Mouse (Mus musculus) left cerebral cortex, postnatal 10 days (tissue): ENCODE measurements around the gene Catsperd. TPM values are rescaled to one million over a fixed set of nuclear protein-coding genes. Genes with fewer than 3 reads are reported as not detected.
A peak's percentile ranks its signal among the peaks of the same experiment; 100 is the strongest.

Experiments
- DNase-seq, 2 experiments: peaks; one replicate each; pipeline ENCODE4 v3.0.0; 2021 to 2022; ENCODE audit warnings: low spot score in 2 of 2, mixed read lengths in 1 of 2; ENCODE audit errors: extremely low spot score in 1 of 2
- intact Hi-C: fragments of 180-260 bp; cut with DNase I; formaldehyde crosslinking; loops from one replicate; pipeline ENCODE4 v1.15.1; 2025
- total RNA-seq, 2 experiments: library from RNA; stranded (reverse); gene quantifications; 2 replicates each; pipeline ENCODE4 v1.2.3; 2021

Catsperd gene
- total RNA-seq, 2 experiments from 2014 or later = 0.41 to 0.73 TPM

DNA sequence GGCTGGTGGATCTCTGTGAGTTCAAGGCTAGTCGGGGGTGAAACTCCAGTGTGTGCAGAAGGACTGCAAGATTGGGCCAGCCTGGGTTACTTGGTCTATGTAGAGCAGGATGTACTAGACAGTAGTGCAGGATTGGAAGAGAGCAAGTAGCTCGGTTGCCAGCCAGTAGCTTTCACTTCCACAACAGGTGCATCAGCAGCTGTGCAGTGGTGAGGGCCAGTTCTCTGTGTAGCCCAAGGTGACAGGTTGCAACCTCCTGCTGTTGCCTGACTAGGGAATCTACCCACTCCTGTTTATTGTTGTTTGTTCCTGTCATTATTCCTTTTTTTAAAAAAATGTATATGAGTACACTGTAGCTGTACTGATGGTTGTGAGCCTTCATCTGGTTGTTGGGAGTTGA, 60.7 kb downstream of the Catsperd start:
- intact Hi-C loops = no loop called here
- no peak for DNase-seq

DNA sequence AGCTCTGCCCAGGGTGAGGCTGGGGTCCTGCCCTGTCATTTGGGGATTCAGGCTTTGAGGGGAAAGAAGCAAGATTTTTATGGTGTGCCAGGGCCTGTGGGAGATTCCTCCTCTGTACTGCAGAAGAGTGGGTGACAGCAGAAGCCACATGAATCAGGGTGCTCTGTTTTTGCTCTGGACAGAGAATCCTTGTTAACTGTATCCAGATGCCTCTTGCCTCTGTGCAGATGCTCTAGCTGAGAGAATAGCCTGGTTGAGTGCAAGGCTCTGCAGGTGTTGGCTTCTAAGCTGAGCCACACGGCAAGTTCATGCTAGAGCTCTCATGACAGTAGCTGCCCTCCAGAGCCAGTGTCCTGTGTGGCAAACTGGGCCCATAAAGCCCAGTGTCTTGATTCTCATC, 65.5 kb downstream of the Catsperd start:
- DNase-seq = no peak
- intact Hi-C loops = no loop called here

DNA sequence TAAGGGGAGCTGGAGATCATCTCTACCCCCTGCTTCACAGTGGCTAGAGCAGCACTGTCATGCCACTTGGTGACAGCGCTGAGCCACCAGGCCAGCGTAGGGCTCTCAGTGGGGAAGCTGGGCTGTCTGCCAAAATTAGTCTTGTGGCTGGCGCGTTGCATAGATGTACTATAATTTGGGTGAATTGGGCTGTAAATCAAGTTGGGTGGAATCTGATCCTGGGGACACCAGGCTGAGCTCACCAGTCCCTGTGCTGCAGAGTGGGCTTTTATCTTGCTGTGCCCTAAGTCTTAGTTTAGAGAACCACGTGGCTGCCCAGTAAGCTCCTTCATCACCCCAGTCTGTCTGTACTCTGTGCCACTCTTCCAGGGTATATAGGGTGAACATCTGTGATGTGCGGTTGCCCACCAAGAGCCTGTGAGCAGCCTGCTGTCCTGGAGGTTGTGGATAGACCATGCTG, 65.9 kb downstream of the Catsperd start:
- intact Hi-C loops = no loop called here
- peak; percentile 49 to 64 for DNase-seq

DNA sequence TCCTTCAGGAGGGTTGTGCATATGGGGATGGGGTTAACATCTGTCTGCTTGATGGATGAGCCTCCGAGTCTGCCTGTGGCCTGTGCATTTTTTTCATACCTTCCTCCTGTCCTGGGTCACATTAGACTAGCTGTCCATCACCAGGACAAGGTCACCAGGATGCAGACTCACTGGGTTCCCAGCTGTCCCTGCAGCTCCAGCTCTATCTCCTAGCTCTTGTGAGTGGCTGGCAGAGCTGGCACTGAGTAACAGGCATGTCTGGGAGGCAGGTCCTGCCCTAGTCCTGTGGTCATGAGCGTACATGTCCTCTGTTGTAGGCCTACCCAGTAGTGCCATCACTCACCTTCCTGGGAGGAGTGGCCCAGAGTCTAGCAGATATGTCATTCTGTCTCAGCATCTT, 72.5 kb downstream of the Catsperd start:
- intact Hi-C loops = no loop called here

DNA sequence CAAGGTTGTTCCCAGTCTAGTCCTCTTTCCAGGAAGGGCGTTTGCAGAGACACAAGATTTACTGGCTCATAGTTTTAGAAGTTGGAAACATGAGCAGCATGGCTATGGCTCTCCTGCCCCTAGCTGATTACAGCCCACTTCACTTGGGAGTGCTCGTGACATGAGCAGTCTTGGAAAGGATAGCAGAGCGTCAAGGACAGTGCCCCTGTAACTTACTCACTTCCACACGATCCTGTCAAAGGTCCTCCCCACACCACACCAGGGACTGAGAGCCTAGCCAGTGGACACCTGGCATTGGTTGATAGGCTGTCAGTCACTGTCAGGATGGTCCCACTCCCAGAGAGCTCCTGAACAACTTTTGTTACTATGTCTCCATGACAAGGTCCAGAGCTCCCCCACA, 75.1 kb downstream of the Catsperd start:
- intact Hi-C loops = no loop called here
- no peak for DNase-seq

More for the DNA sequence above, 72.5 kb downstream of the Catsperd start:
- DNase-seq = no peak

DNA sequence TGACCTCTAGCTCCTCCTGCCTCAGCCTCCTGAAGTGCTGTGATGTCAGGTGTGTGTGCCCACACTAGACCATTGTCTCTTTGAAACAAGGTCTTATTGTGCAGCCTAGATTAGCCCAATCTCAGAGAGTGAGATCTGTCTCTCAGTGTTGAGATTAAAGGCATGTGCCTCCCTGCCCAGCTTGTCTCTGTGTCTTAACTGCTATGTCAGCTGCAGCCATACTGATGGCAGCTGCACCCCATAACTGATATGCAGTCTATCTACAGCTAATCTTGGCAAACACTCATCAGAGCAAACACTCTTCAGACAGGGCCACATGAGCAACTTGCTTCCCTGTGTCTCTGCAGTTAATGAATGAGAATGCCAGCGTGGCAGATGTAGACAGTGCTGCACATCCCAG, 78.6 kb downstream of the Catsperd start:
- intact Hi-C loops = no loop called here

DNA sequence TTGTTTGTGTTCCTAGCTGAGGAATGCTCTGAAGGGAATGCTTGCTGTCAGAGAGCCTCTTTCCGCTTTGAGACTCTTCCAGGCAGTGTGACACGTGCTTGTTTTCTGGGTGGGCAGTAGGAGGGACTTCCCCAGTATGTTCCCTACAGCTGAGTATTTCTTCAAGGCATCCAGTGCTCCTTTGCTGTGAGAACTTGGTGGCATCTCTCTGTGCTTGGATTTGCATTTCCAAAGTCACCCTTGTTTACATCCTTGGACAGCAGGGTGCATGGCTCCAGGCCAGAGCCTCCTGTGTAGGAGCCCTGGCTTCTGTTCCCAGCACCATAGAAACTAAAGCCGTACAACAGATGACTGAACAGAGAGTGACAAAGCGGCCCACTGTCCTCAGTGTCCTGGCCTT, 80.7 kb downstream of the Catsperd start:
- intact Hi-C loops = no loop called here
- no peak for DNase-seq

More for the DNA sequence above, 78.6 kb downstream of the Catsperd start:
- DNase-seq = no peak

DNA sequence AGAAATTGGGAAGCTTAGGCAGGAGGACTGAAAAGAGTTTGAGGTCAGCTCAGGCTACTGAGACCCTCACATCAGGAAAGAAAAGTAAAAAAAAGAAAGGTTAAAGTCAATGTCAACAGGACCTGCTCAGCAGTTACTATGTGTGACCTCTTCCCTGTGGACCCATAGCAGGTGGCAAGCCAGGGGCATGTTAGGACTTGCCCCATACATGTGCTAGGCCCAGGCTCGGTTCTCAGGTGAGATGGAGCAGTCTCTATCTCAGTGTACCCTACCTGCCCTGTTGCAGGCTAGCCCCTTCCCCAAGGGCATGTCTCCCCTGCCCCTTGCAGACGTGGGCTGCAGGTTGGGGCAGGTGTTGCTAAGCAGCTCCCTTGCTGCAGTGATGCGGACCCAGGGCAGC, 81.8 kb downstream of the Catsperd start:
- no peak for DNase-seq
- intact Hi-C loops = no loop called here

Other genes starting within 250 kb of the Catsperd start
- 100 to 1,000 TPM; 667 to 674 TPM for gene Ptprs, start 151.7 kb upstream of the Catsperd start, total RNA-seq
- not detected for gene Znrf4, start 115.7 kb upstream of the Catsperd start, total RNA-seq
- gene Gm20219, start 73.8 kb upstream of the Catsperd start, total RNA-seq = 1 to 10 TPM in 1 of 2 experiments, under 1 TPM in 1; 0.54 to 1.3 TPM
- 10 to 100 TPM; 86.3 to 97.5 TPM for gene Safb2, start 43.6 kb upstream of the Catsperd start, total RNA-seq
- gene Safb, start 43.3 kb upstream of the Catsperd start, total RNA-seq = 100 to 1,000 TPM; 126 to 141 TPM
- 100 to 1,000 TPM; 169 to 171 TPM for gene 2410015M20Rik, start 18.4 kb upstream of the Catsperd start, total RNA-seq
- gene Rpl36, start 14.7 kb upstream of the Catsperd start, total RNA-seq = 100 to 1,000 TPM; 430 to 448 TPM
- gene Lonp1, start 1.3 kb upstream of the Catsperd start, total RNA-seq = 10 to 100 TPM; 64.9 TPM
- gene Ranbp3, start 45.2 kb downstream of the Catsperd start, total RNA-seq = 10 to 100 TPM; 88.4 to 97.2 TPM
- gene Ndufa11, start 89.6 kb downstream of the Catsperd start, total RNA-seq = 100 to 1,000 TPM; 205 to 222 TPM
- gene Vmac, start 89.9 kb downstream of the Catsperd start, total RNA-seq = 1 to 10 TPM; 8.8 TPM
- gene Nrtn, start 129.4 kb downstream of the Catsperd start, total RNA-seq = 1 to 10 TPM; 1.8 to 2.4 TPM
- gene Dus3l, start 136.6 kb downstream of the Catsperd start, total RNA-seq = 10 to 100 TPM; 75.4 to 76.4 TPM
- gene Prr22, start 142.1 kb downstream of the Catsperd start, total RNA-seq = 1 to 10 TPM in 1 of 2 experiments, under 1 TPM in 1; 0.49 to 1.4 TPM
- 1 to 10 TPM; 1.4 to 2.3 TPM for gene Rfx2, start 202.9 kb downstream of the Catsperd start, total RNA-seq
- gene Acsbg2, start 246.3 kb downstream of the Catsperd start, total RNA-seq = not detected
- under 1 TPM; 0.16 to 0.41 TPM for gene 1700061G19Rik, start 247.3 kb downstream of the Catsperd start, total RNA-seq